Mouse (Mus musculus) spleen, postnatal 36 days (tissue): Measurements from ENCODE around the gene Nedd9.
A peak's percentile ranks its signal among the peaks of the same experiment; 100 is the strongest.
"Not testable (repeated sequence)": the region's sequence is repeated elsewhere in the genome, so short reads cannot be mapped to it uniquely, and the experiment has no call there.

ENCODE experiments used
- DNase-seq, 2 experiments: peaks; one replicate each; pipeline ENCODE4 v3.0.0; 2022; ENCODE audit warnings: low spot score in 2 of 2, mixed read lengths in 1 of 2

Gene Nedd9

GRCm38 (mm10) chr13:41300037-41300436 is 187.1 kb downstream of the Nedd9 start:
- no peak for DNase-seq

- no peak for DNase-seq
These were observed 188.2 kb downstream of the Nedd9 start for GRCm38 (mm10) chr13:41298996-41299395.

- DNase-seq = no peak
These were observed 188.6 kb downstream of the Nedd9 start for GRCm38 (mm10) chr13:41298533-41298932.

- DNase-seq = no peak
These were observed 190.8 kb downstream of the Nedd9 start for GRCm38 (mm10) chr13:41296396-41296795.

GRCm38 (mm10) chr13:41295886-41296285 is 191.3 kb downstream of the Nedd9 start:
- no peak for DNase-seq

- DNase-seq = no peak
These were observed 193.6 kb downstream of the Nedd9 start for GRCm38 (mm10) chr13:41293595-41293994.

- no peak for DNase-seq
These were observed 195.6 kb downstream of the Nedd9 start for GRCm38 (mm10) chr13:41291466-41291974.

- DNase-seq = no peak
These were observed 200.9 kb downstream of the Nedd9 start for GRCm38 (mm10) chr13:41286285-41286684.

- DNase-seq = no peak
These were observed 201.7 kb downstream of the Nedd9 start for GRCm38 (mm10) chr13:41285448-41285847.

- DNase-seq = peak; percentile 43 to 64
These were observed 203.9 kb downstream of the Nedd9 start for GRCm38 (mm10) chr13:41283256-41283655.

GRCm38 (mm10) chr13:41280696-41281095 is 206.5 kb downstream of the Nedd9 start:
- no peak for DNase-seq

- DNase-seq = no peak
These were observed 213.1 kb downstream of the Nedd9 start, which contains the start of gene Gm17364 for GRCm38 (mm10) chr13:41273927-41274650. Gene Gm17364 (minus strand): TSS chr13:41273977.

GRCm38 (mm10) chr13:41267827-41268408 is 219.2 kb downstream of the Nedd9 start:
- no peak for DNase-seq

- DNase-seq = no peak
These were observed 223.7 kb downstream of the Nedd9 start for GRCm38 (mm10) chr13:41263304-41264006.

- DNase-seq = not testable (repeated sequence)
These were observed 225.5 kb downstream of the Nedd9 start for GRCm38 (mm10) chr13:41261617-41262016.
